Mouse (Mus musculus) testis, adult 2 months (tissue): ENCODE results near the gene Angel2. TPM values are rescaled to one million over a fixed set of nuclear protein-coding genes. Genes with fewer than 3 reads are reported as not detected.

Source experiments
- H3K27ac ChIP-seq: fragments of 200-500 bp; 2 replicates; pipeline ENCODE4 v1.5.1; 2012; ENCODE audit warnings: low read depth, low read length; ENCODE audit not compliant: control insufficient read depth, insufficient read depth
- H3K27me3 ChIP-seq: fragments of 200-500 bp; 2 replicates; pipeline ENCODE4 v1.6.1; 2012; ENCODE audit warnings: mild to moderate bottlenecking, low read length, moderate library complexity; ENCODE audit not compliant: control insufficient read depth, insufficient read depth
- H3K36me3 ChIP-seq: fragments of 200-500 bp; 2 replicates; pipeline ENCODE4 v1.6.1; 2012; ENCODE audit warnings: mild to moderate bottlenecking, low read length; ENCODE audit not compliant: control insufficient read depth, insufficient read depth
- H3K4me1 ChIP-seq: fragments of 200-500 bp; 2 replicates; pipeline ENCODE4 v1.6.1; 2012; ENCODE audit warnings: low read length; ENCODE audit not compliant: control insufficient read depth, insufficient read depth
- H3K4me3 ChIP-seq: fragments of 200-500 bp; 2 replicates; pipeline ENCODE4 v1.5.1; 2012; ENCODE audit warnings: low read depth, mild to moderate bottlenecking, low read length, moderate library complexity, mixed read lengths; ENCODE audit not compliant: control insufficient read depth
- CTCF ChIP-seq: fragments of 200-500 bp; IDR thresholded peaks from 2 replicates; pipeline ENCODE4 v1.5.1; 2012; ENCODE audit warnings: low read depth, mild to moderate bottlenecking, inconsistent platforms, low read length, moderate library complexity; ENCODE audit not compliant: control insufficient read depth, insufficient read depth, insufficient replicate concordance
- POLR2A ChIP-seq: fragments of 200-500 bp; IDR thresholded peaks from 2 replicates; pipeline ENCODE4 v1.6.1; 2012; ENCODE audit warnings: low read depth, mild to moderate bottlenecking, inconsistent platforms, low read length, moderate library complexity; ENCODE audit not compliant: control insufficient read depth
- polyA plus RNA-seq: library from polyadenylated mRNA; depleted of rRNA; stranded (reverse); fragments of >200 nt; gene quantifications from 2 replicates; pipeline ENCODE4 v1.2.3, GENCODE M21; 2012; rRNA removed

Angel2 gene
- polyA plus RNA-seq, 1 experiment = 18.6 TPM

DNA sequence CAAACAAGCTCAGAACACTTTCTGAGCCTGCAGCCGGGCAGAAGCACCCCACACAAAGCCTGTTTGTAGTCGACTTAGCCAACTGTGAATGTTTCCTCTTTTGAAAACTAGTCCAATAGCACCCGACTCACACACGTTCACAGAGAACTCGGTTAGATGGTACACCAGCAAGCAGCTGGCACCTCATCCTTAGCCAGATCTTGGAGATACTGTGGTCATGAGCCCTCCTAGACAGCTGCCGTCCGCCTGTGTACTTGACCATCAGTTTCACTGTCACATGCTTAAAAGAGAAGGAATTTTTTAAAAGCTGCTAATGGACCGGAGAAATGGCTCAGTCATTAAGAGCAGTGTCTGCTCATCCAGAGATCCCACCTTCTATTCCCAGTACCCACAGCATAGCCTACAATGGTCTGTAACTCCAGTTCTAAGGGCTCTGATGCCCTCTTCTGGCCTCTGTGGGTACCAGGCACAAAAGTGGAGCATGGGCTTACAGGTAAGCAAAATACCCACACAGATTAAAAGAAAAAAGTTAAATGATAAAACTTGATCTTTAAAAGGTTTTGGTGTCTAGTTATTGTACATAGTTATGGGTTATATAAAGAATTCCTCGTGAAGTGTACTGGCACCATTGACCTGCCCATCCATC is 64.6 kb downstream of the Angel2 start:
- no peak overlapping the region for H3K27ac ChIP-seq
- no peaks in the 10 kb centered on the region for H3K36me3 ChIP-seq
- no peak overlapping the region for H3K4me3 ChIP-seq
- TF ChIP-seq CTCF (no peak), POLR2A (no peak)
- H3K27me3 ChIP-seq = no peaks in the 10 kb centered on the region
- peaks cover 17% of the 10 kb centered on the region for H3K4me1 ChIP-seq

DNA sequence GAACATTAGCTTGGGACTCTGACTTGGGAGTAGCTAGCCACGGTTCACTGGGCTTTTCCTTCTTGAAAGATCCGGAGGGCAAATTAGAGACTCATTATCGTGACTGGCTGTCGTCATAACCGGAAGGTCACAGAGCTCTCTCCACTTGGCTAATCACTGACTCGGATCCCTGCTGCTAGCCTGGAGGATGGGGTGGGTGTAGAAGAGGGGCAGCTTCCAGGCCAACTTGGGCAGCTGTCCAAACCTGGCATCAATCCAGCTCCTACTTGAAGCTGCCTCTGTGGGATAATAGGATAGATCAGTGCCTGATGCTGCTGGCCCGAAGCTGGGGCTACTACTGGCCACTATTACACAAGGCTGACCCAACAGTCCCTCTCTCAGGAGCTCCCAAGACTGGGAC is 70.6 kb downstream of the Angel2 start:
- Histone ChIP-seq H3K27ac (no peak overlapping the region), H3K27me3 (no peaks in the 10 kb centered on the region), H3K4me1 (peaks cover 17% of the 10 kb centered on the region), H3K36me3 (no peaks in the 10 kb centered on the region), H3K4me3 (no peak overlapping the region)
- no peak for TF ChIP-seq CTCF
- TF ChIP-seq POLR2A = no peak

- H3K4me1 ChIP-seq = peaks cover 17% of the 10 kb centered on the region
- TF ChIP-seq POLR2A (no peak), CTCF (no peak)
- H3K27ac ChIP-seq = no peak overlapping the region
- H3K27me3 ChIP-seq = no peaks in the 10 kb centered on the region
- H3K4me3 ChIP-seq = no peak overlapping the region
- no peaks in the 10 kb centered on the region for H3K36me3 ChIP-seq
These were observed 71.5 kb downstream of the Angel2 start for GRCm38 (mm10) chr1:190996346-190996877.

Other genes starting within 250 kb of the Angel2 start
- 3.0 and 4.7 TPM in 2 replicates for gene Rps6kc1, start 13.3 kb upstream of the Angel2 start, polyA plus RNA-seq
- gene Vash2, start 54.2 kb downstream of the Angel2 start, polyA plus RNA-seq = 53.8 and 65.7 TPM in 2 replicates
- 4.1 and 4.2 TPM in 2 replicates for gene Flvcr1, start 101.0 kb downstream of the Angel2 start, polyA plus RNA-seq
- 136 and 182 TPM in 2 replicates for gene Spata45, start 111.5 kb downstream of the Angel2 start, polyA plus RNA-seq
- gene Tatdn3, start 137.8 kb downstream of the Angel2 start, polyA plus RNA-seq = 14.3 and 14.7 TPM in 2 replicates
- gene Nsl1, start 137.9 kb downstream of the Angel2 start, polyA plus RNA-seq = 2.6 TPM in 2 replicates
- gene Batf3, start 172.7 kb downstream of the Angel2 start, polyA plus RNA-seq = 0.68 and 1.00 TPM in 2 replicates
- gene Fam71a, start 239.7 kb downstream of the Angel2 start, polyA plus RNA-seq = 80.7 and 82.4 TPM in 2 replicates